Comparison of ENCODE assay signal across 8 mouse cellular contexts in genomic region chr16:11253065-11253831, GRCm38 (mm10). TPM values are rescaled to one million over a fixed set of nuclear protein-coding genes. Genes with fewer than 3 reads are reported as not detected.
DNase-seq lines count a peak whose midpoint lies in the region; ATAC-seq and TF ChIP-seq lines count a peak whose summit lies in the region.

No protein-coding gene starts in this region.

- peak; percentile 13 for ATAC-seq in CD4-positive, CD25-positive, alpha-beta regulatory T cell, adult 4 months
- ATAC-seq in heart, embryonic 12.5 days (ENCODE audit: insufficient number of reproducible peaks, low FRiP score) = peak; percentile 67
- peak; percentile 27 for ATAC-seq in kidney, postnatal 0 days (replicated peaks; ENCODE audit: low FRiP score, low read depth)
- peak; percentile 53 for ATAC-seq in liver, embryonic 15.5 days (ENCODE audit: insufficient read depth)
- peak; percentile 38 for ATAC-seq in neural tube, embryonic 12.5 days (ENCODE audit: low FRiP score, low read depth)

- TF ChIP-seq CTCF in bone marrow macrophage, adult 2 months (IDR thresholded peaks at IDR 0.05; ENCODE audit: low read depth, low read length) = no peak
- TF ChIP-seq CTCF in kidney, postnatal 0 days (IDR thresholded peaks at IDR 0.05; ENCODE audit: low read depth) = no peak

- H3K36me3 ChIP-seq in erythroblast, embryonic 14.5 days (ENCODE audit: control insufficient read depth) = peaks cover 19% of the 10 kb centered on the region
- H3K36me3 ChIP-seq in heart, embryonic 12.5 days = no peaks in the 10 kb centered on the region
- no peaks in the 10 kb centered on the region for H3K36me3 ChIP-seq in kidney, postnatal 0 days (ENCODE audit: insufficient read depth, low read length)
- H3K36me3 ChIP-seq in liver, embryonic 15.5 days (replicated peaks) = peaks cover 7% of the 10 kb centered on the region; the same call in 1 of the 2 replicates
- no peaks in the 10 kb centered on the region for H3K36me3 ChIP-seq in neural tube, embryonic 12.5 days

- peak overlapping the region; percentile 89 for H3K4me3 ChIP-seq in bone marrow macrophage, adult 2 months (ENCODE audit: insufficient read depth, low read length)
- H3K4me3 ChIP-seq in erythroblast, embryonic 14.5 days (replicated peaks) = peak overlapping the region; percentile 89
- peak overlapping the region; percentile 90 for H3K4me3 ChIP-seq in heart, embryonic 12.5 days
- peak overlapping the region; percentile 98 for H3K4me3 ChIP-seq in kidney, postnatal 0 days (replicated peaks; ENCODE audit: low read depth, low read length)
- peak overlapping the region; percentile 96 for H3K4me3 ChIP-seq in liver, embryonic 15.5 days (replicated peaks)
- peak overlapping the region; percentile 99 for H3K4me3 ChIP-seq in neural tube, embryonic 12.5 days

- peak; percentile 66 for DNase-seq in kidney, postnatal 0 days (ENCODE audit: low spot score)
- peak; percentile 75 for DNase-seq in testis, postnatal 10 days (ENCODE audit: low spot score)

- H3K27ac ChIP-seq in bone marrow macrophage, adult 2 months (ENCODE audit: insufficient read depth, low read depth, low read length) = peak overlapping the region; percentile 71
- peak overlapping the region; percentile 90 for H3K27ac ChIP-seq in heart, embryonic 12.5 days (ENCODE audit: poor library complexity, severe bottlenecking)
- H3K27ac ChIP-seq in kidney, postnatal 0 days = peak overlapping the region; percentile 98
- H3K27ac ChIP-seq in liver, embryonic 15.5 days (replicated peaks) = peak overlapping the region; percentile 91
- peak overlapping the region; percentile 86 for H3K27ac ChIP-seq in neural tube, embryonic 12.5 days

- WGBS in heart, embryonic 12.5 days = under 1% methylated on average over 58 of the region's 58 CpGs
- under 1% methylated on average over 55 of the region's 58 CpGs for WGBS in kidney, postnatal 0 days
- WGBS in liver, embryonic 15.5 days (ENCODE audit: insufficient replicate concordance) = under 1% methylated on average over 58 of the region's 58 CpGs
- under 1% methylated on average over 58 of the region's 58 CpGs for WGBS in neural tube, embryonic 12.5 days

- no peaks in the 10 kb centered on the region for H3K9me3 ChIP-seq in erythroblast, embryonic 14.5 days (ENCODE audit: control insufficient read depth, low read length)
- H3K9me3 ChIP-seq in heart, embryonic 12.5 days (replicated peaks) = no peaks in the 10 kb centered on the region
- H3K9me3 ChIP-seq in kidney, postnatal 0 days (replicated peaks; ENCODE audit: low read length) = no peaks in the 10 kb centered on the region
- no peaks in the 10 kb centered on the region for H3K9me3 ChIP-seq in liver, embryonic 15.5 days (replicated peaks)
- H3K9me3 ChIP-seq in neural tube, embryonic 12.5 days = no peaks in the 10 kb centered on the region

- peak overlapping the region; percentile 97 for H3K9ac ChIP-seq in heart, embryonic 12.5 days
- H3K9ac ChIP-seq in kidney, postnatal 0 days (ENCODE audit: low read depth, low read length) = peak overlapping the region; percentile 97
- H3K9ac ChIP-seq in liver, embryonic 15.5 days = peak overlapping the region; percentile 94
- H3K9ac ChIP-seq in neural tube, embryonic 12.5 days = peak overlapping the region; percentile 96

- TF ChIP-seq POLR2A in bone marrow macrophage, adult 2 months (IDR thresholded peaks at IDR 0.05; ENCODE audit: borderline replicate concordance, low read depth, low read length) = no peak

- H3K4me1 ChIP-seq in bone marrow macrophage, adult 2 months (ENCODE audit: control insufficient read depth, insufficient read depth, low read length) = peaks cover 8% of the 10 kb centered on the region; the same call in 1 of the 2 replicates
- H3K4me1 ChIP-seq in erythroblast, embryonic 14.5 days (ENCODE audit: control insufficient read depth) = peaks cover 31% of the 10 kb centered on the region
- peaks cover 13% of the 10 kb centered on the region for H3K4me1 ChIP-seq in heart, embryonic 12.5 days (replicated peaks)
- peaks cover 15% of the 10 kb centered on the region; the same call in 1 of the 2 replicates for H3K4me1 ChIP-seq in kidney, postnatal 0 days (replicated peaks; ENCODE audit: insufficient read depth, low read length)
- peaks cover 21% of the 10 kb centered on the region for H3K4me1 ChIP-seq in liver, embryonic 15.5 days (replicated peaks)
- H3K4me1 ChIP-seq in neural tube, embryonic 12.5 days = peaks cover 11% of the 10 kb centered on the region

- H3K4me2 ChIP-seq in heart, embryonic 12.5 days = peak overlapping the region; percentile 68
- peak overlapping the region; percentile 74 for H3K4me2 ChIP-seq in kidney, postnatal 0 days (ENCODE audit: low read length)
- peak overlapping the region; percentile 92 for H3K4me2 ChIP-seq in liver, embryonic 15.5 days
- peak overlapping the region; percentile 86 for H3K4me2 ChIP-seq in neural tube, embryonic 12.5 days (replicated peaks)

- no peaks in the 10 kb centered on the region for H3K27me3 ChIP-seq in erythroblast, embryonic 14.5 days (ENCODE audit: control insufficient read depth)
- no peaks in the 10 kb centered on the region for H3K27me3 ChIP-seq in heart, embryonic 12.5 days (replicated peaks)
- no peaks in the 10 kb centered on the region for H3K27me3 ChIP-seq in kidney, postnatal 0 days (ENCODE audit: insufficient read depth, low read length)
- H3K27me3 ChIP-seq in liver, embryonic 15.5 days = no peaks in the 10 kb centered on the region
- no peaks in the 10 kb centered on the region for H3K27me3 ChIP-seq in neural tube, embryonic 12.5 days (replicated peaks)

RNA-seq across cellular contexts. Expression of gene Gspt1, which starts 0.9 kb away (rescaled TPM):
- polyA plus RNA-seq in CD4-positive, CD25-positive, alpha-beta regulatory T cell, adult 4 months (2017; shearing (Covaris generic)) = 10 to 100 TPM; 31.6 to 35.8 TPM
- 91.6 and 98.7 TPM in 2 replicates for polyA plus RNA-seq in bone marrow macrophage, adult 2 months (2012; ENCODE audit: insufficient read depth, insufficient read length, missing spikeins)
- polyA plus RNA-seq in erythroblast, embryonic 14.5 days (2012) = 7.9 and 9.5 TPM in 2 replicates
- 74.9 and 77.5 TPM in 2 replicates for polyA plus RNA-seq in heart, embryonic 12.5 days (2016; fragmentation: Nextera tagmentation; extraction: Ambion mirVana)
- polyA plus RNA-seq in kidney, postnatal 0 days (2015; fragmentation: Nextera tagmentation; extraction: Ambion mirVana) = 65.1 and 67.6 TPM in 2 replicates
- polyA plus RNA-seq in liver, embryonic 15.5 days (2015; fragmentation: Nextera tagmentation; extraction: Ambion mirVana) = 35.3 and 38.5 TPM in 2 replicates
- 94.5 and 101 TPM in 2 replicates for polyA plus RNA-seq in neural tube, embryonic 12.5 days (2016; fragmentation: Nextera tagmentation; extraction: Ambion mirVana)

RNA-seq across cellular contexts. Expression of gene Rsl1d1, which starts 50.1 kb away (rescaled TPM):
- polyA plus RNA-seq in CD4-positive, CD25-positive, alpha-beta regulatory T cell, adult 4 months (2017; shearing (Covaris generic)) = 100 to 1,000 TPM; 167 to 177 TPM
- 51.3 and 53.4 TPM in 2 replicates for polyA plus RNA-seq in bone marrow macrophage, adult 2 months (2012; ENCODE audit: insufficient read depth, insufficient read length, missing spikeins)
- polyA plus RNA-seq in erythroblast, embryonic 14.5 days (2012) = 0.68 and 0.77 TPM in 2 replicates
- polyA plus RNA-seq in heart, embryonic 12.5 days (2016; fragmentation: Nextera tagmentation; extraction: Ambion mirVana) = 146 and 152 TPM in 2 replicates
- polyA plus RNA-seq in kidney, postnatal 0 days (2015; fragmentation: Nextera tagmentation; extraction: Ambion mirVana) = 160 and 167 TPM in 2 replicates
- polyA plus RNA-seq in liver, embryonic 15.5 days (2015; fragmentation: Nextera tagmentation; extraction: Ambion mirVana) = 75.3 and 84.3 TPM in 2 replicates
- 179 and 191 TPM in 2 replicates for polyA plus RNA-seq in neural tube, embryonic 12.5 days (2016; fragmentation: Nextera tagmentation; extraction: Ambion mirVana)

Comparison
In these comparisons a context has a peak if more than half of its experiments do, and no peak if none do; other contexts are left out.
1. Peak in every context shown above with its lines: DNase-seq, ATAC-seq, H3K4me3 ChIP-seq and H3K27ac ChIP-seq.
2. ATAC-seq: peak in every context shown above with its lines; median percentile 67 in heart, embryonic 12.5 days; 53 in liver, embryonic 15.5 days; 38 in neural tube, embryonic 12.5 days; 27 in kidney, postnatal 0 days; 13 in CD4-positive, CD25-positive, alpha-beta regulatory T cell, adult 4 months.
3. RNA of gene Rsl1d1, which starts 50.1 kb away (polyA plus RNA-seq): 179 to 191 TPM in neural tube, embryonic 12.5 days, 167 to 177 TPM in CD4-positive, CD25-positive, alpha-beta regulatory T cell, adult 4 months, 160 to 167 TPM in kidney, postnatal 0 days, 146 to 152 TPM in heart, embryonic 12.5 days, 75.3 to 84.3 TPM in liver, embryonic 15.5 days and 51.3 to 53.4 TPM in bone marrow macrophage, adult 2 months; 0.68 to 0.77 TPM in erythroblast, embryonic 14.5 days; every median in the first group is over 10 times any median in the second.